Mouse (Mus musculus) neural tube, embryonic 12.5 days (tissue): ENCODE measurements at regions not wholly inside any gene's neighbourhood (a gene's known extent, or its start where the extent isn't known, plus 50 kb on each side); places are given as distances from the start of the nearest gene placed in this dataset.

ENCODE experiments used
- ATAC-seq: fragments of 200-750 bp; cut with Nextera tagmentation; 2 replicates; pipeline ENCODE4 v1.8.0; 2017; ENCODE audit warnings: low read depth, mild to moderate bottlenecking, moderate TSS enrichment, moderate library complexity; ENCODE audit not compliant: low FRiP score
- H3K27ac ChIP-seq: fragments of 300-500 bp; sonication (generic); 2 replicates; pipeline ENCODE4 v1.5.1; 2016
- H3K27me3 ChIP-seq: fragments of 300-500 bp; sonication (generic); replicated peaks from 2 replicates; pipeline ENCODE4 v1.6.1; 2016; ENCODE audit warnings: mild to moderate bottlenecking
- H3K36me3 ChIP-seq: fragments of 300-500 bp; sonication (generic); 2 replicates; pipeline ENCODE4 v1.6.1; 2016; ENCODE audit warnings: mild to moderate bottlenecking
- H3K4me1 ChIP-seq: fragments of 300-500 bp; sonication (generic); 2 replicates; pipeline ENCODE4 v1.6.1; 2016
- H3K4me2 ChIP-seq: fragments of 300-500 bp; sonication (generic); replicated peaks from 2 replicates; pipeline ENCODE4 v1.6.1; 2016; ENCODE audit warnings: mild to moderate bottlenecking
- H3K4me3 ChIP-seq: fragments of 300-500 bp; sonication (generic); 2 replicates; pipeline ENCODE4 v1.5.1; 2016
- H3K9ac ChIP-seq: fragments of 300-500 bp; sonication (generic); 2 replicates; pipeline ENCODE4 v1.6.1; 2016; ENCODE audit warnings: mild to moderate bottlenecking
- H3K9me3 ChIP-seq: fragments of 300-500 bp; sonication (generic); 2 replicates; pipeline ENCODE4 v1.6.1; 2016; ENCODE audit warnings: mild to moderate bottlenecking
- WGBS: fragments of 180-500 bp; shearing (Covaris S2); methylation state at CpG from one replicate; pipeline ENCODE4 v1.1.7; 2016; 5-methylcytosine and 5-hydroxymethylcytosine counted together

GRCm38 (mm10) chr10:99526561-99526960 lies 232.9 kb downstream of the Csl start:
- Histone ChIP-seq H3K4me1 (no peaks in the 10 kb centered on the region), H3K4me3 (no peak overlapping the region), H3K36me3 (no peaks in the 10 kb centered on the region), H3K9ac (no peak overlapping the region), H3K4me2 (no peak overlapping the region), H3K27me3 (no peaks in the 10 kb centered on the region), H3K9me3 (no peaks in the 10 kb centered on the region), H3K27ac (no peak overlapping the region)
- WGBS = 89% methylated on average over 5 of the region's 5 CpGs
- no peak for ATAC-seq

GRCm38 (mm10) chr10:99531104-99531503 lies 228.4 kb downstream of the Csl start:
- Histone ChIP-seq H3K27ac (no peak overlapping the region), H3K36me3 (no peaks in the 10 kb centered on the region), H3K4me1 (peaks cover 11% of the 10 kb centered on the region), H3K9ac (no peak overlapping the region), H3K9me3 (no peaks in the 10 kb centered on the region), H3K27me3 (no peaks in the 10 kb centered on the region), H3K4me3 (no peak overlapping the region), H3K4me2 (no peak overlapping the region)
- no peak for ATAC-seq

GRCm38 (mm10) chr10:99531556-99531955 lies 227.9 kb downstream of the Csl start:
- Histone ChIP-seq H3K27me3 (no peaks in the 10 kb centered on the region), H3K9ac (no peak overlapping the region), H3K36me3 (no peaks in the 10 kb centered on the region), H3K4me3 (no peak overlapping the region), H3K4me2 (no peak overlapping the region), H3K9me3 (no peaks in the 10 kb centered on the region), H3K4me1 (peaks cover 11% of the 10 kb centered on the region), H3K27ac (no peak overlapping the region)
- ATAC-seq = peak; percentile 25; the same call in 1 of the 2 replicates

- Histone ChIP-seq H3K27me3 (no peaks in the 10 kb centered on the region), H3K4me3 (no peak overlapping the region), H3K9me3 (no peaks in the 10 kb centered on the region), H3K4me1 (peaks cover 11% of the 10 kb centered on the region), H3K4me2 (no peak overlapping the region), H3K36me3 (no peaks in the 10 kb centered on the region), H3K9ac (no peak overlapping the region), H3K27ac (no peak overlapping the region)
- WGBS = 24% methylated on average over 7 of the region's 7 CpGs
- peak; percentile 54 for ATAC-seq
These were observed 227.5 kb downstream of the Csl start for GRCm38 (mm10) chr10:99531992-99532391.

GRCm38 (mm10) chr10:99532697-99533119 lies 226.8 kb downstream of the Csl start:
- peak; percentile 54 for ATAC-seq

GRCm38 (mm10) chr10:99533468-99533867 lies 226.0 kb downstream of the Csl start:
- no peaks in the 10 kb centered on the region for H3K9me3 ChIP-seq
- no peaks in the 10 kb centered on the region for H3K36me3 ChIP-seq
- 80% methylated on average over 4 of the region's 4 CpGs for WGBS
- H3K27ac ChIP-seq = no peak overlapping the region
- H3K27me3 ChIP-seq = no peaks in the 10 kb centered on the region
- ATAC-seq = no peak
- H3K4me3 ChIP-seq = no peak overlapping the region
- H3K4me2 ChIP-seq = no peak overlapping the region
- no peak overlapping the region for H3K9ac ChIP-seq
- peaks cover 11% of the 10 kb centered on the region for H3K4me1 ChIP-seq

More at GRCm38 (mm10) chr10:99532697-99533119, 226.8 kb downstream of the Csl start:
- no peak overlapping the region for H3K9ac ChIP-seq
- H3K4me1 ChIP-seq = peaks cover 11% of the 10 kb centered on the region
- no peaks in the 10 kb centered on the region for H3K9me3 ChIP-seq
- H3K4me2 ChIP-seq = no peak overlapping the region
- no peaks in the 10 kb centered on the region for H3K36me3 ChIP-seq
- WGBS = 35% methylated on average over 3 of the region's 3 CpGs
- no peaks in the 10 kb centered on the region for H3K27me3 ChIP-seq
- H3K4me3 ChIP-seq = no peak overlapping the region
- H3K27ac ChIP-seq = no peak overlapping the region

GRCm38 (mm10) chr10:99534237-99534636 lies 225.2 kb downstream of the Csl start:
- H3K4me3 ChIP-seq = no peak overlapping the region
- H3K27ac ChIP-seq = no peak overlapping the region
- H3K36me3 ChIP-seq = no peaks in the 10 kb centered on the region
- ATAC-seq = no peak
- H3K27me3 ChIP-seq = no peaks in the 10 kb centered on the region
- 37% methylated on average over 7 of the region's 7 CpGs for WGBS
- no peak overlapping the region for H3K9ac ChIP-seq
- no peak overlapping the region for H3K4me2 ChIP-seq
- H3K9me3 ChIP-seq = no peaks in the 10 kb centered on the region
- peaks cover 11% of the 10 kb centered on the region for H3K4me1 ChIP-seq

- Histone ChIP-seq H3K27ac (no peak overlapping the region), H3K4me3 (no peak overlapping the region), H3K36me3 (no peaks in the 10 kb centered on the region), H3K9me3 (no peaks in the 10 kb centered on the region), H3K9ac (no peak overlapping the region), H3K4me2 (no peak overlapping the region), H3K4me1 (no peaks in the 10 kb centered on the region), H3K27me3 (0 out of 2 replicates have a peak, but pooled peaks cover 3% of the 10 kb centered on the region)
- peak; percentile 63; the same call in 1 of the 2 replicates for ATAC-seq
- 22% methylated on average over 5 of the region's 5 CpGs for WGBS
These were observed 220.8 kb downstream of the Csl start for GRCm38 (mm10) chr10:99538639-99539038.

GRCm38 (mm10) chr10:99552373-99552772 lies 207.1 kb downstream of the Csl start:
- Histone ChIP-seq H3K4me1 (no peaks in the 10 kb centered on the region), H3K4me2 (no peak overlapping the region), H3K9ac (no peak overlapping the region), H3K27ac (no peak overlapping the region), H3K4me3 (no peak overlapping the region), H3K36me3 (no peaks in the 10 kb centered on the region), H3K9me3 (no peaks in the 10 kb centered on the region), H3K27me3 (no peaks in the 10 kb centered on the region)
- ATAC-seq = no peak
- WGBS = 84% methylated on average over 4 of the region's 4 CpGs

- no peaks in the 10 kb centered on the region for H3K9me3 ChIP-seq
- ATAC-seq = no peak
- WGBS = 87% methylated on average over 12 of the region's 12 CpGs
- no peaks in the 10 kb centered on the region for H3K4me1 ChIP-seq
- H3K27ac ChIP-seq = no peak overlapping the region
- H3K36me3 ChIP-seq = no peaks in the 10 kb centered on the region
- H3K27me3 ChIP-seq = no peaks in the 10 kb centered on the region
- no peak overlapping the region for H3K4me3 ChIP-seq
- H3K9ac ChIP-seq = no peak overlapping the region
- no peak overlapping the region for H3K4me2 ChIP-seq
These were observed 206.5 kb downstream of the Csl start for GRCm38 (mm10) chr10:99552836-99553540.

- H3K27me3 ChIP-seq = no peaks in the 10 kb centered on the region
- no peaks in the 10 kb centered on the region for H3K9me3 ChIP-seq
- no peak overlapping the region for H3K4me3 ChIP-seq
- H3K4me2 ChIP-seq = no peak overlapping the region
- no peaks in the 10 kb centered on the region for H3K4me1 ChIP-seq
- no peak for ATAC-seq
- H3K27ac ChIP-seq = no peak overlapping the region
- WGBS = 93% methylated on average over 2 of the region's 2 CpGs
- no peaks in the 10 kb centered on the region for H3K36me3 ChIP-seq
- no peak overlapping the region for H3K9ac ChIP-seq
These were observed 204.4 kb downstream of the Csl start for GRCm38 (mm10) chr10:99555021-99555420.

- Histone ChIP-seq H3K4me2 (0 out of 2 replicates have a peak overlapping the region, but pooled peaks have one; percentile 1), H3K27me3 (no peaks in the 10 kb centered on the region), H3K27ac (no peak overlapping the region), H3K4me1 (no peaks in the 10 kb centered on the region), H3K9ac (no peak overlapping the region), H3K36me3 (no peaks in the 10 kb centered on the region), H3K9me3 (no peaks in the 10 kb centered on the region), H3K4me3 (no peak overlapping the region)
- no peak for ATAC-seq
- WGBS = 73% methylated on average over 12 of the region's 12 CpGs
These were observed 203.7 kb downstream of the Csl start for GRCm38 (mm10) chr10:99555658-99556352.
